Mouse (Mus musculus): ENCODE data around the gene Fzr1. TPM values are rescaled to one million over a fixed set of nuclear protein-coding genes. Genes with fewer than 3 reads are reported as not detected.

Fzr1 gene
- polyA plus RNA-seq, 1 experiment from 2014 or later = 85.7 TPM

- H3K4me1 ChIP-seq (replicated peaks) = peaks cover 94% of the 10 kb centered on the region
- 29% methylated on average over 26 of the region's 26 CpGs for WGBS
- no peaks in the 10 kb centered on the region for H3K36me3 ChIP-seq
- 0 out of 2 replicates have a peak overlapping the region, but pooled peaks have one; percentile 40 for H3K27ac ChIP-seq
- no peaks in the 10 kb centered on the region for H3K27me3 ChIP-seq (replicated peaks)
- peak overlapping the region; percentile 49 for H3K4me2 ChIP-seq (replicated peaks)
- no peaks in the 10 kb centered on the region for H3K9me3 ChIP-seq
- 0 out of 2 replicates have a peak overlapping the region, but pooled peaks have one; percentile 3 for H3K9ac ChIP-seq
- H3K4me3 ChIP-seq (replicated peaks) = no peak overlapping the region
- peak; percentile 26; the same call in 1 of the 2 replicates for ATAC-seq
Observed at GRCm38 (mm10) chr10:81413310-81414261, 35.3 kb upstream of the Fzr1 start.

GRCm38 (mm10) chr10:81412586-81413309, 34.4 kb upstream of the Fzr1 start:
- Histone ChIP-seq H3K4me3 (replicated peaks) (no peak overlapping the region), H3K27me3 (replicated peaks) (no peaks in the 10 kb centered on the region), H3K4me1 (replicated peaks) (peaks cover 96% of the 10 kb centered on the region), H3K4me2 (replicated peaks) (no peak overlapping the region), H3K27ac (peak overlapping the region; percentile 91), H3K9me3 (no peaks in the 10 kb centered on the region), H3K9ac (no peak overlapping the region), H3K36me3 (no peaks in the 10 kb centered on the region)
- ATAC-seq = no peak
- WGBS = 68% methylated on average over 16 of the region's 16 CpGs

- H3K27ac ChIP-seq = peak overlapping the region; percentile 91
- ATAC-seq = no peak
- no peaks in the 10 kb centered on the region for H3K36me3 ChIP-seq
- 47% methylated on average over 18 of the region's 18 CpGs for WGBS
- no peaks in the 10 kb centered on the region for H3K27me3 ChIP-seq (replicated peaks)
- no peaks in the 10 kb centered on the region for H3K9me3 ChIP-seq
- H3K4me2 ChIP-seq (replicated peaks) = 0 out of 2 replicates have a peak overlapping the region, but pooled peaks have one; percentile 7
- H3K4me3 ChIP-seq (replicated peaks) = no peak overlapping the region
- peaks cover 96% of the 10 kb centered on the region for H3K4me1 ChIP-seq (replicated peaks)
- peak overlapping the region; percentile 23 for H3K9ac ChIP-seq
Observed at GRCm38 (mm10) chr10:81411471-81412400, 33.4 kb upstream of the Fzr1 start.

- H3K4me3 ChIP-seq (replicated peaks) = no peak overlapping the region
- H3K9ac ChIP-seq = no peak overlapping the region
- 0 out of 2 replicates have a peak overlapping the region, but pooled peaks have one; percentile 0 for H3K4me2 ChIP-seq (replicated peaks)
- H3K27me3 ChIP-seq (replicated peaks) = no peaks in the 10 kb centered on the region
- H3K9me3 ChIP-seq = no peaks in the 10 kb centered on the region
- peaks cover 3% of the 10 kb centered on the region; the same call in 1 of the 2 replicates for H3K36me3 ChIP-seq
- WGBS = 69% methylated on average over 9 of the region's 9 CpGs
- H3K27ac ChIP-seq = peak overlapping the region; percentile 91
- peaks cover 96% of the 10 kb centered on the region for H3K4me1 ChIP-seq (replicated peaks)
- no peak for ATAC-seq
Observed at GRCm38 (mm10) chr10:81410981-81411380, 32.7 kb upstream of the Fzr1 start.

GRCm38 (mm10) chr10:81410350-81410749, 32.0 kb upstream of the Fzr1 start:
- peaks cover 94% of the 10 kb centered on the region for H3K4me1 ChIP-seq (replicated peaks)
- ATAC-seq = no peak
- WGBS = 52% methylated on average over 4 of the region's 4 CpGs
- H3K9ac ChIP-seq = no peak overlapping the region
- H3K9me3 ChIP-seq = no peaks in the 10 kb centered on the region
- H3K36me3 ChIP-seq = peaks cover 8% of the 10 kb centered on the region; the same call in 1 of the 2 replicates
- no peaks in the 10 kb centered on the region for H3K27me3 ChIP-seq (replicated peaks)
- H3K27ac ChIP-seq = peak overlapping the region; percentile 91
- 0 out of 2 replicates have a peak overlapping the region, but pooled peaks have one; percentile 0 for H3K4me2 ChIP-seq (replicated peaks)
- no peak overlapping the region for H3K4me3 ChIP-seq (replicated peaks)

- Histone ChIP-seq H3K4me3 (replicated peaks) (no peak overlapping the region), H3K4me2 (replicated peaks) (no peak overlapping the region), H3K27ac (peak overlapping the region; percentile 7), H3K36me3 (peaks cover 11% of the 10 kb centered on the region; the same call in 1 of the 2 replicates), H3K9ac (no peak overlapping the region), H3K27me3 (replicated peaks) (no peaks in the 10 kb centered on the region), H3K9me3 (no peaks in the 10 kb centered on the region), H3K4me1 (replicated peaks) (peaks cover 84% of the 10 kb centered on the region)
- no peak for ATAC-seq
- WGBS = 27% methylated on average over 8 of the region's 8 CpGs
Observed at GRCm38 (mm10) chr10:81409330-81409729, 31.0 kb upstream of the Fzr1 start.

GRCm38 (mm10) chr10:81408871-81409291, 30.6 kb upstream of the Fzr1 start:
- H3K4me2 ChIP-seq (replicated peaks) = no peak overlapping the region
- peak; percentile 58 for ATAC-seq
- peak overlapping the region; percentile 7; the same call in 1 of the 2 replicates for H3K27ac ChIP-seq
- H3K4me3 ChIP-seq (replicated peaks) = no peak overlapping the region
- no peaks in the 10 kb centered on the region for H3K9me3 ChIP-seq
- H3K27me3 ChIP-seq (replicated peaks) = no peaks in the 10 kb centered on the region
- 23% methylated on average over 9 of the region's 9 CpGs for WGBS
- peaks cover 84% of the 10 kb centered on the region for H3K4me1 ChIP-seq (replicated peaks)
- H3K9ac ChIP-seq = no peak overlapping the region
- peaks cover 11% of the 10 kb centered on the region; the same call in 1 of the 2 replicates for H3K36me3 ChIP-seq

GRCm38 (mm10) chr10:81408424-81408729, 30.1 kb upstream of the Fzr1 start:
- WGBS = 54% methylated on average over 13 of the region's 13 CpGs
- Histone ChIP-seq H3K27ac (peak overlapping the region; percentile 20; the same call in 1 of the 2 replicates), H3K4me1 (replicated peaks) (peaks cover 84% of the 10 kb centered on the region)

GRCm38 (mm10) chr10:81407539-81408423, 29.5 kb upstream of the Fzr1 start:
- Histone ChIP-seq H3K4me3 (replicated peaks) (peak overlapping the region; percentile 6; the same call in 1 of the 2 replicates), H3K9me3 (no peaks in the 10 kb centered on the region), H3K9ac (no peak overlapping the region), H3K4me1 (replicated peaks) (peaks cover 83% of the 10 kb centered on the region), H3K4me2 (replicated peaks) (peak overlapping the region; percentile 44), H3K36me3 (peaks cover 11% of the 10 kb centered on the region; the same call in 1 of the 2 replicates), H3K27ac (peak overlapping the region; percentile 20; the same call in 1 of the 2 replicates), H3K27me3 (replicated peaks) (no peaks in the 10 kb centered on the region)
- peak; percentile 22 for ATAC-seq
- WGBS = 26% methylated on average over 31 of the region's 31 CpGs

More at GRCm38 (mm10) chr10:81408424-81408729, 30.1 kb upstream of the Fzr1 start:
- no peak overlapping the region for H3K4me3 ChIP-seq (replicated peaks)
- ATAC-seq = no peak
- H3K27me3 ChIP-seq (replicated peaks) = no peaks in the 10 kb centered on the region
- H3K9me3 ChIP-seq = no peaks in the 10 kb centered on the region
- no peak overlapping the region for H3K9ac ChIP-seq
- no peak overlapping the region for H3K4me2 ChIP-seq (replicated peaks)
- H3K36me3 ChIP-seq = peaks cover 11% of the 10 kb centered on the region; the same call in 1 of the 2 replicates

GRCm38 (mm10) chr10:81406504-81407440, 28.5 kb upstream of the Fzr1 start:
- Histone ChIP-seq H3K4me1 (replicated peaks) (peaks cover 83% of the 10 kb centered on the region), H3K9me3 (no peaks in the 10 kb centered on the region), H3K4me3 (replicated peaks) (peak overlapping the region; percentile 6), H3K27ac (no peak overlapping the region), H3K27me3 (replicated peaks) (no peaks in the 10 kb centered on the region), H3K4me2 (replicated peaks) (peak overlapping the region; percentile 44), H3K9ac (no peak overlapping the region), H3K36me3 (peaks cover 11% of the 10 kb centered on the region; the same call in 1 of the 2 replicates)
- 46% methylated on average over 24 of the region's 24 CpGs for WGBS
- no peak for ATAC-seq

Data from intestine, embryonic 15.5 days (tissue).